ENCODE assay signal across 29 mouse cellular contexts in the genomic region with DNA sequence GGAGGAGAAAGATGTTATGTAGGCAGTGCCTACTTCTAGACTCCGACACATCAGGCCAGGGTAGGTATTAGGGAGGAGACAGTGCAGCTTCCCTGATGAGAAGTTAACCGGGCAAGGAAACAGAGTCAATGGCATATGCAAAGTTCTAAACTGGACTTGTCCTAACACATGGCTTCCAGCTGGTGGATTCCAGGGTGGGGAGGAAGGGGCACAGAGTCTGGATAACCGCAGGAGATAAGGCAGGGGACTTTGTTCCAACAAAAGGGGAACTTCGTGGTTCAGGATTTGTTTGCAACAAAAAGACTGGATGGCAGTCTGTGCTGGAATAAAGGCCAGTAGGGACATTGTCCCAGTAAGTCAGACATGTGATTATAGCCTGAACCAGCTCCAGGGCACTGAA.
DNase-seq lines count a peak whose midpoint lies in the region; ATAC-seq lines count a peak whose summit lies in the region.
"Had no signal": no experiment of that assay in that cellular context is flagged by ENCODE, and none has a peak within 500 bp of the region (broad histone marks: within the 10 kb centered on the region; RNA-seq: fewer than 3 reads in every experiment).

No protein-coding gene starts in this region.

- no peaks in the 10 kb centered on the region for H3K36me3 ChIP-seq in hindbrain, embryonic 13.5 days
- no peaks in the 10 kb centered on the region for H3K36me3 ChIP-seq in hindbrain, embryonic 12.5 days
- H3K36me3 ChIP-seq in midbrain, embryonic 13.5 days = no peaks in the 10 kb centered on the region
- H3K36me3 ChIP-seq in midbrain, embryonic 15.5 days (replicated peaks) = no peaks in the 10 kb centered on the region
- no peaks in the 10 kb centered on the region for H3K36me3 ChIP-seq in forebrain, embryonic 12.5 days (replicated peaks)
- H3K36me3 ChIP-seq: forebrain, embryonic 10.5 days; G1E; heart, embryonic 10.5 days; heart, embryonic 13.5 days had no signal

- no peaks in the 10 kb centered on the region for H3K27me3 ChIP-seq in hindbrain, embryonic 13.5 days
- H3K27me3 ChIP-seq in hindbrain, embryonic 12.5 days = no peaks in the 10 kb centered on the region
- H3K27me3 ChIP-seq in midbrain, embryonic 13.5 days = no peaks in the 10 kb centered on the region
- H3K27me3 ChIP-seq in midbrain, embryonic 15.5 days (replicated peaks) = no peaks in the 10 kb centered on the region
- no peaks in the 10 kb centered on the region for H3K27me3 ChIP-seq in forebrain, embryonic 12.5 days
- H3K27me3 ChIP-seq: CH12.LX; heart, embryonic 13.5 days had no signal

- H3K4me2 ChIP-seq in hindbrain, embryonic 13.5 days = no peak overlapping the region
- H3K4me2 ChIP-seq in hindbrain, embryonic 12.5 days (replicated peaks) = no peak overlapping the region
- no peak overlapping the region for H3K4me2 ChIP-seq in midbrain, embryonic 13.5 days (replicated peaks)
- no peak overlapping the region for H3K4me2 ChIP-seq in midbrain, embryonic 15.5 days
- no peak overlapping the region for H3K4me2 ChIP-seq in forebrain, embryonic 12.5 days
- H3K4me2 ChIP-seq: heart, embryonic 13.5 days; hindbrain, embryonic 14.5 days had no signal

- no peak overlapping the region for H3K4me3 ChIP-seq in hindbrain, embryonic 13.5 days
- H3K4me3 ChIP-seq in hindbrain, embryonic 12.5 days = no peak overlapping the region
- H3K4me3 ChIP-seq in midbrain, embryonic 13.5 days (replicated peaks) = no peak overlapping the region
- H3K4me3 ChIP-seq in midbrain, embryonic 15.5 days = no peak overlapping the region
- H3K4me3 ChIP-seq in forebrain, embryonic 12.5 days (replicated peaks) = no peak overlapping the region
- H3K4me3 ChIP-seq: forebrain, embryonic 10.5 days; heart, adult 2 months; heart, embryonic 10.5 days; heart, embryonic 13.5 days had no signal

- peaks cover 34% of the 10 kb centered on the region for H3K4me1 ChIP-seq in hindbrain, embryonic 13.5 days (replicated peaks)
- peaks cover 9% of the 10 kb centered on the region; the same call in 1 of the 2 replicates for H3K4me1 ChIP-seq in hindbrain, embryonic 12.5 days
- peaks cover 33% of the 10 kb centered on the region for H3K4me1 ChIP-seq in midbrain, embryonic 13.5 days (replicated peaks)
- peaks cover 19% of the 10 kb centered on the region for H3K4me1 ChIP-seq in midbrain, embryonic 15.5 days
- H3K4me1 ChIP-seq in forebrain, embryonic 12.5 days = peaks cover 12% of the 10 kb centered on the region
- H3K4me1 ChIP-seq: heart, embryonic 10.5 days had no signal

- no peak for DNase-seq in layer of hippocampus, adult 9-11 months
- no peak for DNase-seq in frontal cortex, postnatal 36 days (ENCODE audit: low spot score in 2 of 2)
- DNase-seq: adrenal gland, adult 8-10 months; adrenal gland, postnatal 36 days; B cell, adult 2 months; cerebellum, adult 11 months; cerebellum, adult 2 months; cerebellum, adult 9-11 months; cerebellum, postnatal 25 days; forebrain, postnatal 0 days; gastrocnemius, postnatal 25 days; heart, adult 2 months; heart, postnatal 14 days; heart, postnatal 4 days had no signal

- 0 out of 2 replicates have a peak, but pooled peaks have one; percentile 19 for ATAC-seq in hindbrain, embryonic 13.5 days (ENCODE audit: low FRiP score)
- ATAC-seq in hindbrain, embryonic 12.5 days (ENCODE audit: low FRiP score) = no peak
- ATAC-seq in midbrain, embryonic 13.5 days = 0 out of 2 replicates have a peak, but pooled peaks have one; percentile 22
- ATAC-seq in midbrain, embryonic 15.5 days (replicated peaks) = no peak
- ATAC-seq in common myeloid progenitor, adult 5-6 weeks (replicated peaks; ENCODE audit: low read depth, poor library complexity, severe bottlenecking) = peak; percentile 71
- ATAC-seq in forebrain, embryonic 12.5 days (ENCODE audit: low FRiP score) = no peak
- ATAC-seq: activated CD4-positive, CD25-positive, alpha-beta regulatory T cell, adult 4 months; forebrain, embryonic 14.5 days; forebrain, postnatal 0 days; intestine, postnatal 0 days had no signal

- no peak overlapping the region for H3K9ac ChIP-seq in hindbrain, embryonic 13.5 days
- H3K9ac ChIP-seq in hindbrain, embryonic 12.5 days = no peak overlapping the region
- H3K9ac ChIP-seq in midbrain, embryonic 13.5 days (replicated peaks) = no peak overlapping the region
- no peak overlapping the region for H3K9ac ChIP-seq in midbrain, embryonic 15.5 days
- no peak overlapping the region for H3K9ac ChIP-seq in forebrain, embryonic 12.5 days
- H3K9ac ChIP-seq: forebrain, postnatal 0 days; heart, embryonic 13.5 days; hindbrain, embryonic 14.5 days had no signal

- H3K27ac ChIP-seq in hindbrain, embryonic 13.5 days = 0 out of 2 replicates have a peak overlapping the region, but pooled peaks have one; percentile 36
- H3K27ac ChIP-seq in hindbrain, embryonic 12.5 days = no peak overlapping the region
- H3K27ac ChIP-seq in midbrain, embryonic 13.5 days = no peak overlapping the region
- no peak overlapping the region for H3K27ac ChIP-seq in midbrain, embryonic 15.5 days
- H3K27ac ChIP-seq in forebrain, embryonic 12.5 days = no peak overlapping the region
- H3K27ac ChIP-seq: forebrain, embryonic 10.5 days; heart, adult 2 months; heart, embryonic 10.5 days; heart, embryonic 13.5 days; hindbrain, embryonic 14.5 days had no signal

- no peaks in the 10 kb centered on the region for H3K9me3 ChIP-seq in hindbrain, embryonic 13.5 days
- no peaks in the 10 kb centered on the region for H3K9me3 ChIP-seq in hindbrain, embryonic 12.5 days (replicated peaks)
- H3K9me3 ChIP-seq in midbrain, embryonic 13.5 days = no peaks in the 10 kb centered on the region
- H3K9me3 ChIP-seq in midbrain, embryonic 15.5 days = no peaks in the 10 kb centered on the region
- no peaks in the 10 kb centered on the region for H3K9me3 ChIP-seq in forebrain, embryonic 12.5 days
- H3K9me3 ChIP-seq: forebrain, embryonic 10.5 days; G1E; heart, embryonic 10.5 days; heart, embryonic 13.5 days had no signal

- WGBS in hindbrain, embryonic 13.5 days = 44% methylated on average over 4 of the region's 4 CpGs
- WGBS in hindbrain, embryonic 12.5 days = 47% methylated on average over 4 of the region's 4 CpGs
- WGBS in midbrain, embryonic 13.5 days = 50% methylated on average over 4 of the region's 4 CpGs
- WGBS in midbrain, embryonic 15.5 days = 45% methylated on average over 4 of the region's 4 CpGs
- WGBS in forebrain, embryonic 12.5 days = 47% methylated on average over 4 of the region's 4 CpGs

Comparison
In these comparisons a context has a peak if more than half of its experiments do, and no peak if none do; other contexts are left out.
1. ATAC-seq: peak in hindbrain, embryonic 13.5 days (single experiment), midbrain, embryonic 13.5 days (single experiment) and common myeloid progenitor, adult 5-6 weeks (single experiment); none in hindbrain, embryonic 12.5 days (single experiment), midbrain, embryonic 15.5 days (single experiment) and forebrain, embryonic 12.5 days (single experiment).